Mouse (Mus musculus) brain, embryonic 14.5 days (tissue): ENCODE data around the gene 4930579F01Rik.

ENCODE experiments used
- CTCF ChIP-seq: fragments of 200-500 bp; IDR thresholded peaks from 2 replicates; pipeline ENCODE4 v1.5.1; 2012; ENCODE audit warnings: inconsistent platforms, mild to moderate bottlenecking, moderate library complexity, borderline replicate concordance; ENCODE audit not compliant: insufficient read depth, insufficient read length; ENCODE audit errors: extremely low read depth
- POLR2A ChIP-seq: fragments of 200-500 bp; IDR thresholded peaks from 2 replicates; pipeline ENCODE4 v1.6.1; 2012; ENCODE audit warnings: mild to moderate bottlenecking, inconsistent platforms, borderline replicate concordance; ENCODE audit not compliant: poor library complexity, insufficient read depth, insufficient read length, severe bottlenecking; ENCODE audit errors: extremely low read depth

GRCm38 (mm10) chr3:138156651-138157050, 37.0 kb downstream of the 4930579F01Rik start:
- TF ChIP-seq CTCF (no peak), POLR2A (no peak)
